Mouse (Mus musculus): ENCODE measurements around the gene Gga3. TPM values are rescaled to one million over a fixed set of nuclear protein-coding genes. Genes with fewer than 3 reads are reported as not detected.

Gene Gga3
- total and polyA plus RNA-seq, 2 experiments: 1.7 to 8.3 TPM

DNA sequence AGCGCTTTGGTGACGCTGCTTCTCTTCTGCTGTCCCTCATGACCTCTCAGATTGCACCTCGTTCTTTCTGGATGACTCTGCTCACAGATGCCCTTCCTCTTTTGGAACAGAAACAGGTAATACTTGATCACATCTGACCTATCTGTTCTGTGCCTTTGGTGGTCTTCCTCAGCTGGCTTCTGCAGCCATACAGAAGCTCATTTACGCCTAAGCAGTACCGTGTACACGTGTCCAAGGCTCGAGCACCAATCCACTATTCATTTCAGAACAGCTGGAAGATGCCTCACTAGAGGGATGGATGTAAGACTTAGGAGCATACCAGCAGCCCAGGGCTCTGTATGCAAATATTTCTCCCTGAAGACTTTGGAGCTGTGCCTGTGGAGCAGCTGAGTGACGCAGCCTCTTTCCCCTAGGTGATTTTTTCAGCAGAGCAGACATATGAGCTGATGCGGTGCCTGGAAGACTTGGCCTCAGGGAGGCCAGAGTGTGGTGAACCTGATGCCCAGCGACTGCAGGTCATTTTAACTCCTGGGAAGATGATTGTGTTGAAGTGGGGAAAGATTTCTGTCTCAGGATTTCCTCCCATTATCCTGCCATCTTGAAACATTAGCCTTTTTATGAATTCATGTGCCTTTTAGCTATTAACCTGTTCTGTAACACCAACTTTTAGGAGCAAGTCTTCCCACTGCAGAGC is 20.8 kb downstream of the Gga3 start:
- Histone ChIP-seq H3K36me3 (ENCODE audit: control insufficient read depth, insufficient read depth, low read length) (peaks cover 21% of the 10 kb centered on the region), H3K27me3 (ENCODE audit: control insufficient read depth, insufficient read depth, low read length) (no peaks in the 10 kb centered on the region), H3K4me3 (ENCODE audit: insufficient read depth, low read depth, low read length) (no peak overlapping the region), H3K4me1 (ENCODE audit: control insufficient read depth, insufficient read depth, low read length) (no peaks in the 10 kb centered on the region), H3K27ac (replicated peaks; ENCODE audit: insufficient read depth, low read depth, low read length) (no peak overlapping the region), H3K79me2 (ENCODE audit: control insufficient read depth, insufficient read depth, low read length) (no peaks in the 10 kb centered on the region), H3K9ac (ENCODE audit: low read depth, low read length) (no peak overlapping the region)
- no peak for TF ChIP-seq POLR2A (IDR thresholded peaks at IDR 0.05; ENCODE audit: extremely low read depth, insufficient read depth, low read length)
- TF ChIP-seq CTCF (IDR thresholded peaks at IDR 0.05; ENCODE audit: low read depth, low read length): no peak
- DNase-seq (ENCODE audit: extremely low read depth, low read depth, low spot score): no peak
- WGBS: 84% methylated on average over 10 of the region's 10 CpGs

DNA sequence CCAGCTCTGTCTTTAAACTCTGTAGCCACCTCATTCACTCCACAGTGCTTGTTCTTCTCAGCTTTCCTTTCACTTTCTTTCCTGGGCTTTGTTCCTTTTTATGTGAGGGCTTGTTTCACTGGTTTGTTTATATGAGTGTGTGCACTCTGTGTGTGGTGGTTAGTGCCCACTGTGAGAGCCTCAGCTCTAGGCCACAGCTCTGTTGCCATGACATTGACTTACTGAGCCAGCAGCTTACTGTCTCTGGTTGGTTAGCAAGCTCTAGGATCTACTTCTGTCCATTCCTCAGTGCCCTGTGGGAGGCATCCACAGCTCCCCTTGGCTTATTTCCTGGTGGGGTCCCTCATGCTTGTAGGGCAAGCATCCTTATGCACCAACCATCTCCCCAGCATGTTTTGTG is 24.8 kb downstream of the Gga3 start:
- H3K9ac ChIP-seq (ENCODE audit: low read depth, low read length): no peak overlapping the region
- no peaks in the 10 kb centered on the region for H3K27me3 ChIP-seq (ENCODE audit: control insufficient read depth, insufficient read depth, low read length)
- no peaks in the 10 kb centered on the region; the same call in 1 of the 2 replicates for H3K4me1 ChIP-seq (ENCODE audit: control insufficient read depth, insufficient read depth, low read length)
- H3K36me3 ChIP-seq (ENCODE audit: control insufficient read depth, insufficient read depth, low read length): peaks cover 16% of the 10 kb centered on the region
- no peaks in the 10 kb centered on the region for H3K79me2 ChIP-seq (ENCODE audit: control insufficient read depth, insufficient read depth, low read length)
- H3K4me3 ChIP-seq (ENCODE audit: insufficient read depth, low read depth, low read length): no peak overlapping the region
- DNase-seq (ENCODE audit: extremely low read depth, low read depth, low spot score): no peak
- no peak overlapping the region for H3K27ac ChIP-seq (replicated peaks; ENCODE audit: insufficient read depth, low read depth, low read length)
- TF ChIP-seq POLR2A (IDR thresholded peaks at IDR 0.05; ENCODE audit: extremely low read depth, insufficient read depth, low read length) (no peak), CTCF (IDR thresholded peaks at IDR 0.05; ENCODE audit: low read depth, low read length) (no peak)

DNA sequence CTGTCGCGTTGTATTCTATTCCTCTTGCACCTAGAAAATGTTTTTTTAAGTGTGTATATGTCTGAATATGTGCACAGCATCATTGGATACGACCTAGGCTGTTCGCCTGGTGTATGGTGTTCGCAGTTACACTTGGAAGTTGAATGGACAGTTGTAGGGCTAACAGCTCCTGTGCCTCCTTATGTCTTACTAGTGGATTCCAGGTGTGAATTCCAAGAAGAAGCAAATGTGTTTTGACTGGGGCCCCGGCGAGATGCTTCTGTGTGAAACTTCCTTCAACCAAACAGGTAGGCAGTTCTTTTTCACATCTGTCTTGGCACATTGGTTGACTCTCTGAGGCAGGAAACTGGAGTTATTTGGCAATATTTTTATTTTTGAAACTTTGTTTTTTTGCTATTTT is 38.9 kb downstream of the Gga3 start:
- no peaks in the 10 kb centered on the region; the same call in 1 of the 2 replicates for H3K4me1 ChIP-seq (ENCODE audit: control insufficient read depth, insufficient read depth, low read length)
- no peaks in the 10 kb centered on the region for H3K27me3 ChIP-seq (ENCODE audit: control insufficient read depth, insufficient read depth, low read length)
- no peak overlapping the region for H3K9ac ChIP-seq (ENCODE audit: low read depth, low read length)
- H3K36me3 ChIP-seq (ENCODE audit: control insufficient read depth, insufficient read depth, low read length): peaks cover 19% of the 10 kb centered on the region; the same call in 1 of the 2 replicates
- WGBS: 20% methylated on average over 7 of the region's 7 CpGs
- no peak overlapping the region for H3K4me3 ChIP-seq (ENCODE audit: insufficient read depth, low read depth, low read length)
- peaks cover 3% of the 10 kb centered on the region; the same call in 1 of the 2 replicates for H3K79me2 ChIP-seq (ENCODE audit: control insufficient read depth, insufficient read depth, low read length)
- DNase-seq (ENCODE audit: extremely low read depth, low read depth, low spot score): no peak
- TF ChIP-seq POLR2A (IDR thresholded peaks at IDR 0.05; ENCODE audit: extremely low read depth, insufficient read depth, low read length) (no peak), CTCF (IDR thresholded peaks at IDR 0.05; ENCODE audit: low read depth, low read length) (no peak)
- no peak overlapping the region for H3K27ac ChIP-seq (replicated peaks; ENCODE audit: insufficient read depth, low read depth, low read length)

DNA sequence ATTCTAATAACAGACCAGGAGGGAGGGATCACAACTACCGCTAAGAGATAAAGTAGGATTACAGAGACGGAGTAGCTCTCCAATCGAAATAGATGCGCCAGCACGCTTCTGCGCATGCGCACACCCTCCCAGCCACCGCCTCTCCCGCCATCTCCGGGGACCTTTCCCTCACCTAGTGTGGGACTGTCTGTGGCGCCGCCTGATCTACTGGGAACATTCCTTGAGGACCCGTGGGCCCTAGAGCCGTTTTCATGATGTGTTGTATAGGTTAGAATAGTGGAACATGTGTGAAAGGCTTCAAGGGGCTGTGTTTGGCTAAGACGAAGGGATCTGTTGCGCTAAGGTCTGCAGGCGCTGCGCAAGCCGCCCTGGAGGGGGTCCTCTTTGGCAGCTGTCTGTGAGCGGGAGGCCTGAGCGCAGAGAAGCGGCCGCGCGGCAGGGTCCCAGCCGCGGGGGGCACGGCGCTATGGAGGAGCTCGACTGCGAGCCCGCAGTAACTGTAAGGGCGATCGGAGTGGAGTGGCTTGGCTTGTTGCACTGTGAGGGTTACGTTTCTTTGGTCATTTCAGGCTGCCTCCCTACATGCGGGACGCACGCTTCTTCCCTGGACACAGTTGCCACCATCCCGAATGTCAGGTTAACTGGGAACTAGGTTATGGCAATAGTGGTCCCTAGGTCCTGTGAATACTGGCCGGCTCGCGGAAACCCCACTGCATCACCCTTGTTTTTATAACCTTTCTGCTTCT is 39.6 kb downstream of the Gga3 start, which contains the start of gene Nup85:
Gene Nup85, plus strand, starts transcription at position 371 of the 746 bp plus-strand sequence.
- DNase-seq (ENCODE audit: extremely low read depth, low read depth, low spot score): peak; percentile 82
- WGBS: under 1% methylated on average over 42 of the region's 42 CpGs

DNA sequence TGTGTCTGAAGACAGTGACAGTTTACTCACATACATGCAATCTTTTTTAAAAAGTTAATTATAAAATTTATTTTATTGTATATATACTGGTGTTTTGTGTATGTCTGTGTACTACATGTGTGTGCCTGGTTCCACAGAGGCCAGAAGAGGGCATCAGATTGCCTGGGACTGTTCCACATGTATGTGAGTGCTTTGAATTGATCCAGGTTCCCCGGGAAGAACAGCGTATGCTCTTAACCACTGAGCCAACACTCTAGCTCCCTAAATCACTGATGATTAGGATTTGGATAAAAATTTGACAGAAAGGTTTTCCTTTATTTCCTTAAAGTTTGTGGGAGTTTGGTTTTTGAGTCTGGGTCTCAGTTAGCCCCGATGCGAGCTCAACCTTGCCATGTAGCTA is 40.4 kb downstream of the Gga3 start:
- no peaks in the 10 kb centered on the region; the same call in 1 of the 2 replicates for H3K4me1 ChIP-seq (ENCODE audit: control insufficient read depth, insufficient read depth, low read length)
- H3K4me3 ChIP-seq (ENCODE audit: insufficient read depth, low read depth, low read length): peak overlapping the region; percentile 34; the same call in 1 of the 2 replicates
- peaks cover 7% of the 10 kb centered on the region; the same call in 1 of the 2 replicates for H3K36me3 ChIP-seq (ENCODE audit: control insufficient read depth, insufficient read depth, low read length)
- TF ChIP-seq CTCF (IDR thresholded peaks at IDR 0.05; ENCODE audit: low read depth, low read length) (peak; percentile 4; the same call in 1 of the 2 replicates), POLR2A (IDR thresholded peaks at IDR 0.05; ENCODE audit: extremely low read depth, insufficient read depth, low read length) (no peak)
- H3K27ac ChIP-seq (replicated peaks; ENCODE audit: insufficient read depth, low read depth, low read length): no peak overlapping the region
- DNase-seq (ENCODE audit: extremely low read depth, low read depth, low spot score): peak; percentile 38
- 38% methylated on average over 4 of the region's 4 CpGs for WGBS
- H3K79me2 ChIP-seq (ENCODE audit: control insufficient read depth, insufficient read depth, low read length): peaks cover 3% of the 10 kb centered on the region; the same call in 1 of the 2 replicates
- no peaks in the 10 kb centered on the region for H3K27me3 ChIP-seq (ENCODE audit: control insufficient read depth, insufficient read depth, low read length)
- no peak overlapping the region for H3K9ac ChIP-seq (ENCODE audit: low read depth, low read length)

More for the DNA sequence above, 39.6 kb downstream of the Gga3 start, which contains the start of gene Nup85:
- Histone ChIP-seq H3K27me3 (ENCODE audit: control insufficient read depth, insufficient read depth, low read length) (no peaks in the 10 kb centered on the region), H3K4me1 (ENCODE audit: control insufficient read depth, insufficient read depth, low read length) (no peaks in the 10 kb centered on the region; the same call in 1 of the 2 replicates), H3K27ac (replicated peaks; ENCODE audit: insufficient read depth, low read depth, low read length) (peak within 1 kb of the TSS; percentile 63), H3K36me3 (ENCODE audit: control insufficient read depth, insufficient read depth, low read length) (peaks cover 15% of the 10 kb centered on the region; the same call in 1 of the 2 replicates), H3K4me3 (ENCODE audit: insufficient read depth, low read depth, low read length) (peak within 1 kb of the TSS; percentile 77), H3K79me2 (ENCODE audit: control insufficient read depth, insufficient read depth, low read length) (peaks cover 3% of the 10 kb centered on the region; the same call in 1 of the 2 replicates), H3K9ac (ENCODE audit: low read depth, low read length) (peak within 1 kb of the TSS; percentile 82)
- TF ChIP-seq POLR2A (IDR thresholded peaks at IDR 0.05; ENCODE audit: extremely low read depth, insufficient read depth, low read length) (peak; percentile 8; the same call in 1 of the 2 replicates), CTCF (IDR thresholded peaks at IDR 0.05; ENCODE audit: low read depth, low read length) (no peak)

Data from liver, adult 2 months (tissue).